ENCODE assay signal across 8 mouse cellular contexts in genomic region chr7:141122245-141122644, GRCm38 (mm10). TPM values are rescaled to one million over a fixed set of nuclear protein-coding genes. Genes with fewer than 3 reads are reported as not detected.
A peak's percentile ranks its signal among the peaks of the same experiment; 100 is the strongest.
DNase-seq lines count a peak whose midpoint lies in the region; ATAC-seq and TF ChIP-seq lines count a peak whose summit lies in the region.

Gene Ptdss2 (plus strand): TSS chr7:141122382.

- no peaks in the 10 kb centered on the region for H3K4me1 ChIP-seq in cortical plate, adult 2 months (ENCODE audit: control insufficient read depth, insufficient read depth, low read length)
- H3K4me1 ChIP-seq in liver, adult 2 months (ENCODE audit: control insufficient read depth, insufficient read depth, low read length): peaks cover 11% of the 10 kb centered on the region; the same call in 1 of the 2 replicates

- peak; percentile 15 for DNase-seq in CD4-positive, CD25-positive, alpha-beta regulatory T cell, adult 2 months (ENCODE audit: low read depth, low spot score)
- peak; percentile 75 for DNase-seq in kidney, adult 11 months
- peak; percentile 10 for DNase-seq in liver, adult 2 months (ENCODE audit: extremely low read depth, low read depth, low spot score)
- peak; percentile 28 for DNase-seq in naive thymus-derived CD4-positive, alpha-beta T cell, adult 2 months (ENCODE audit: low read depth)
- DNase-seq in urinary bladder, postnatal 36 days (ENCODE audit: low spot score in 2 of 2): no peak

- no peaks in the 10 kb centered on the region for H3K36me3 ChIP-seq in liver, adult 2 months (ENCODE audit: control insufficient read depth, insufficient read depth, low read length)

- H3K79me2 ChIP-seq in liver, adult 2 months (ENCODE audit: control insufficient read depth, insufficient read depth, low read length): no peaks in the 10 kb centered on the region

- ATAC-seq in CD4-positive, CD25-positive, alpha-beta regulatory T cell, adult 4 months: no peak
- ATAC-seq in granulocyte monocyte progenitor cell, adult 5-6 weeks (replicated peaks; ENCODE audit: poor library complexity, severe bottlenecking): 0 out of 2 replicates have a peak, but pooled peaks have one; percentile 24

- 65% methylated on average over 14 of the region's 14 CpGs for WGBS in liver, adult 2 months

- peak within 1 kb of the TSS; percentile 62 for H3K9ac ChIP-seq in liver, adult 2 months (ENCODE audit: low read depth, low read length)

- peak within 1 kb of the TSS; percentile 66; the same call in 1 of the 2 replicates for H3K27ac ChIP-seq in cortical plate, adult 2 months (ENCODE audit: insufficient read depth, low read length)
- H3K27ac ChIP-seq in liver, adult 2 months (replicated peaks; ENCODE audit: insufficient read depth, low read depth, low read length): peak within 1 kb of the TSS; percentile 65

- TF ChIP-seq POLR2A in cortical plate, adult 2 months (IDR thresholded peaks at IDR 0.05; ENCODE audit: extremely low read depth, insufficient read depth, low read length): no peak
- TF ChIP-seq POLR2A in liver, adult 2 months (IDR thresholded peaks at IDR 0.05; ENCODE audit: extremely low read depth, insufficient read depth, low read length): no peak

- H3K27me3 ChIP-seq in liver, adult 2 months (ENCODE audit: control insufficient read depth, insufficient read depth, low read length): no peaks in the 10 kb centered on the region

- TF ChIP-seq CTCF in cortical plate, adult 2 months (IDR thresholded peaks at IDR 0.05; ENCODE audit: extremely low read depth, insufficient read depth, low read length): no peak
- TF ChIP-seq CTCF in liver, adult 2 months (IDR thresholded peaks at IDR 0.05; ENCODE audit: low read depth, low read length): no peak

- H3K4me3 ChIP-seq in cortical plate, adult 2 months (ENCODE audit: insufficient read depth, low read length): peak within 1 kb of the TSS; percentile 66
- H3K4me3 ChIP-seq in liver, adult 2 months (ENCODE audit: insufficient read depth, low read depth, low read length): peak within 1 kb of the TSS; percentile 68

RNA-seq across cellular contexts. Expression of gene Ptdss2, which starts in this region (rescaled TPM):
- polyA plus RNA-seq in CD4-positive, CD25-positive, alpha-beta regulatory T cell, adult 4 months (2017; shearing (Covaris generic)): 10 to 100 TPM in 1 of 2 experiments, 1 to 10 TPM in 1; 6.7 to 10.1 TPM
- 57.6 and 58.9 TPM in 2 replicates for polyA plus RNA-seq in cortical plate, adult 2 months (2012; rRNA removed)
- total RNA-seq in granulocyte monocyte progenitor cell, adult 5-6 weeks (2014; fragmentation: Nextera tagmentation): 14.0 and 17.5 TPM in 2 replicates
- total RNA-seq in granulocyte monocyte progenitor cell, adult 5-6 weeks (2017): 4.2 and 7.1 TPM in 2 replicates
- total RNA-seq in liver, adult 2 months (2014; rRNA removed): 5.2 and 5.4 TPM in 2 replicates
- polyA plus RNA-seq in liver, adult 2 months (2012; rRNA removed): 10.7 and 13.5 TPM in 2 replicates

Comparison
In these comparisons a context has a peak if more than half of its experiments do, and no peak if none do; other contexts are left out.
1. DNase-seq: peak in CD4-positive, CD25-positive, alpha-beta regulatory T cell, adult 2 months (single experiment), kidney, adult 11 months (single experiment), liver, adult 2 months (single experiment) and naive thymus-derived CD4-positive, alpha-beta T cell, adult 2 months (single experiment); none in urinary bladder, postnatal 36 days (0 of 2).